Mouse (Mus musculus) testis, adult 2 months (tissue): ENCODE measurements around the gene Pex7.

ENCODE experiments used
- CTCF ChIP-seq: fragments of 200-500 bp; IDR thresholded peaks from 2 replicates; pipeline ENCODE4 v1.5.1; 2012; ENCODE audit warnings: low read depth, mild to moderate bottlenecking, inconsistent platforms, low read length, moderate library complexity; ENCODE audit not compliant: control insufficient read depth, insufficient read depth, insufficient replicate concordance
- POLR2A ChIP-seq: fragments of 200-500 bp; IDR thresholded peaks from 2 replicates; pipeline ENCODE4 v1.6.1; 2012; ENCODE audit warnings: low read depth, mild to moderate bottlenecking, inconsistent platforms, low read length, moderate library complexity; ENCODE audit not compliant: control insufficient read depth

DNA sequence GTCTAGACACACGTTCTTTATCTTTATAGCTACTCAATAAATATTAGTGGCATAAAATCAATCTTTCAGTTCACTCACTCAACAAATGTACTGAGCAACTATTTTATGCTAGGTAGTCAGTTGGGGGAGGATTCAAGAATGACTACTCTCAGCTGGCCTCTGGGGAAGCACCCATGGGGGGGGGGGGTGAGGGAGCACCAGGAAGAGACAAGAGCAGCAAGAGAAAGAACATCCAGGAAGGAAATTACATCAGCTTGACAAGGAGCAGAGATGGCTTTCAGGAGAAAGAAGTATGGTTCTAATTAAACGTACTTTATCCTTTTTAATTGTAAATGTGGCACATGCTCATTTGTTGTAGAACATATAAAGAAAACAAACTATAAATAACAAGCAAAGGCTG is 53.9 kb downstream of the Pex7 start:
- TF ChIP-seq CTCF (no peak), POLR2A (no peak)
